Mouse (Mus musculus): ENCODE measurements at regions not wholly inside any gene's neighbourhood (a gene's known extent, or its start where the extent isn't known, plus 50 kb on each side); places are given as distances from the start of the nearest gene placed in this dataset.

DNA sequence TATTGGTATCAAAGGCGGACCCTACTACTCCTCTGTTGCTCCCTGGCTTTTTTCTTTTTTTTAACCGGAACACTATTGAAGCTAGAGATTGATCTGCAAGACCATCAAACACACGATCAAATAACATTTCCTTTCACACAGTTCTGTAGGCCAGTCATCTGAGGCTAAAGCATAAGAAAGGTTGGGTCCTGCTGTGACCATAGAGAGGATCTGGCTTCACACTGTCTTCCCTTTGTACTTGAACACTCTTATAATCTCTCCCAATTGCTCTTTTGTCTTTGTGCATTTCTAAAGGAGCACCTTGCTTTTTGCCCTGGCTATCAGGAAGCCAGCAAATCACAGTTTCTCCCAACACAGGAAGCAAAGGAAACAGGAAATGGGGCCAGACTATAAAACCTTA lies 76.8 kb upstream of the Zcchc13 start:
- TF ChIP-seq POLR2A (IDR thresholded peaks at IDR 0.05; ENCODE audit: low read depth, low read length) (no peak), CTCF (IDR thresholded peaks at IDR 0.05; ENCODE audit: borderline replicate concordance, insufficient read depth, low read length) (no peak)
